Mouse (Mus musculus): ENCODE data around the gene Luc7l.
"Not testable (repeated sequence)": the region's sequence is repeated elsewhere in the genome, so short reads cannot be mapped to it uniquely, and the experiment has no call there.

The Luc7l gene

DNA sequence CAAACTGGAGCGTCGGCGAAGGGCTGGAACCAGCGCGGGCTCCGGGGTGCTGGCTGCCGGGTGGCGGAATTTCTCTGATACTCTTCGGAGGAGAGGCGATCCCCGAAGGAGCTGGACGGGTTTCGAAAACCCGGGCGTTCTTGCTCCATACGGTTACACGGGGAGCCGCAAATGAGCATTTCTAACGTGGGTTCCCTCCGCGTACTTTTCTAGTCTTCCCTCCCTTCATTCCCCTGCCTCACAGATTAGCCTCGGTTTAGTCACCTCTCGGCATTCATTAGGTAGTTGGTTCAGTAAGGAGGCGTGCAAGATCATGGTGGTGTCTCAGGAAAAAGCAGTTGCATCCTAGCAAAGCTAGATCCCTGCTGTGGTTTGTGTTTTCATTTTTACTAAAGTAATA lies 703 bp downstream of the Luc7l start:
- DNase-seq (ENCODE audit: low read depth, low spot score) = no peak

DNA sequence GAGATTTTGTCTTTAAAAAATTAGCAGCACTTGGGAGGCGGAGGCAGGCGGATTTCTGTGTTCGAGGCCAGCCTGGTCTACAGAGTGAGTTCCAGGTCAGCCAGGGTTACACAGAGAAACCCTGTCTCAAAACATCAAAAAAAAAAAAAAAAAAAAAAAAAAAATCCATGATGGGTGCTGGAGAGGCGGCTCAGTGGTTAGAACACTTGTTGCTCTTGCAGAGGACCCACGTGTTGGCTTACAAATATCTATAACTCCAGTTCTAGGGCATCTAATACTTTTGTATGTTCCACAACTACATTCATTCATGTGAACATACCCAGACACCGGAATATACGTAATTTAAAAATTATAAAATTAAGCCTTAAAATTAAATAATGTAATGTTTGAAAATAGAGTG lies 2.6 kb downstream of the Luc7l start:
- DNase-seq (ENCODE audit: low read depth, low spot score) = no peak

DNA sequence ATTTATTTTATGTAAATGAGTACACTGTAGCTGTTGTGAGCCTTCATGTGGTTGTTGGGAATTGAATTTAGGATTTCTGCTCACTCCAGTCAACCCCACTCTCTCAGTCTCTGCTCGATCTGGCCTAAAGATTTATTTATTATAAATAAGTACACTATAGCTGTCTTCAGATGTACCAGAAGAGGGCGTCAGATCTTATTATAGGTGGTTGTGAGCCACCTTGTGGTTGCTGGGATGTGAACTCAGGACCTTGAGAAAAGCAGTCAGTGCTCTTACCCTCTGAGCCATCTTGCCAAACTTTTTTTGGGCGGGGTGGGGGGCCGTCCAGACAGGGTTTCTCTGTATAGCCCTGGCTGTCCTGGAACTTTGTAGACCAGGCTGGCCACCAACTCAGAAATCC lies 9.1 kb downstream of the Luc7l start:
- DNase-seq (ENCODE audit: low read depth, low spot score) = peak; percentile 66

GRCm38 (mm10) chr17:26262384-26262783 lies 9.7 kb downstream of the Luc7l start:
- DNase-seq (ENCODE audit: low read depth, low spot score) = no peak

DNA sequence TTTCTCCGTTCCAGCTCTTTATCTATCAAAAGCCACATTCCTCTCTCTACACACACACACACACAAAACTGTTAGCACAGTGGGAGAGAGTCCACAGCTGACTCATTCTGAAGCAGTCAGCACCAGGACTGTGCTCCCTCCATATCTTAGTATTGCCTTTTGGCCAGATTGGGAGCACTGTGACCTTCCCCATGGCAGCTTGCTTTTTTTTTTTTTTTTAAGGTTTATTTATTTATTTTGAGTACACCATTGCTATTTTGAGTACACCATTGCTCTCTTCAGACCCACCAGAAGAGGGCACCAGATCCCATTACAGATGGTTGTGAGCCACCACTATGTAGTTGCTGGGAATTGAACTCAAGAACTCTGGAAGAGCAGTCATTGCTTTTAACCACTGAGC lies 16.2 kb downstream of the Luc7l start:
- DNase-seq (ENCODE audit: low read depth, low spot score) = peak; percentile 58

GRCm38 (mm10) chr17:26269577-26269976 lies 16.9 kb downstream of the Luc7l start:
- DNase-seq (ENCODE audit: low read depth, low spot score) = not testable (repeated sequence)

DNA sequence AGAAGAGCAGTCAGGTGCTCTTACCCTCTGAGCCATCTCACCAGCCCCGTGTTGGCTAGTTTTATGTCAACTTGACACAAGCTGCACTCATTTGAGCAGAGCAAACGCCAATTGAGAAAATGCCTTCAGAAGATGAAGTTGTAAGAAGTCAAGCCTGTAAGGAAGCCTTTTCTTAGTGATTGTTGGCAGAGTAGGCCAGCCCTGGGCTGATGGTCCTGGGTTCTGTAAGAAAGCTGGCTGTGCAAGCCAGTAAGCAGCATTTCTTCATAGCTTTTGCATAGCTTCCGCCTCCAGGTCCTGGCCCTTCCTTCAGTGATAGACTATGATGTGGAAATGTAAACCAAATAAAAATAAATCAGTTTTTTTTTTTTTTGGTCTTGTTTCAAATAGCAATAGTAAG lies 19.9 kb downstream of the Luc7l start:
- no peak for DNase-seq (ENCODE audit: low read depth, low spot score)

DNA sequence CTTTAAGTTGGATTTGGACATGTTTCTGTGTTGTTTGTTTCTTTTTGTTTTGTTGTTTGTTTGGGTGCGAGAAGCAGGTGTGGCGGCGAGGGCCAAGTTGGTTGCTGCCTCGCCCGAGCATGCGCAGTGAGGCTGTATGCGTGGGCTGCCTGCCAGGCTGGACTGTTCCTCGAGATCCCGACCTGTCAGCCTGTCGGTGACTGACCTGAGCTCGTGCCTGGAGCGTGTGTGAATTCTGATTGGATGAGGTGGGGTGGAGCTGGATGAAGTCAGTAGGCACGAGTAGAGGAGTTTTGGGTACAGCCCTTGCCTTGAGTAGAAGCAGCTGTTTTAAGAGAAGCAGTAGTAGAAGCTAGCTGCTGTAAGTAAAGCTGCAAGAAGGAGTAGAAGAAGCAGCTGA lies 23.2 kb downstream of the Luc7l start:
- peak; percentile 29 for DNase-seq (ENCODE audit: low read depth, low spot score)

- DNase-seq (ENCODE audit: low read depth, low spot score) = peak; percentile 72
These were observed 24.0 kb downstream of the Luc7l start for GRCm38 (mm10) chr17:26276711-26277110.

DNA sequence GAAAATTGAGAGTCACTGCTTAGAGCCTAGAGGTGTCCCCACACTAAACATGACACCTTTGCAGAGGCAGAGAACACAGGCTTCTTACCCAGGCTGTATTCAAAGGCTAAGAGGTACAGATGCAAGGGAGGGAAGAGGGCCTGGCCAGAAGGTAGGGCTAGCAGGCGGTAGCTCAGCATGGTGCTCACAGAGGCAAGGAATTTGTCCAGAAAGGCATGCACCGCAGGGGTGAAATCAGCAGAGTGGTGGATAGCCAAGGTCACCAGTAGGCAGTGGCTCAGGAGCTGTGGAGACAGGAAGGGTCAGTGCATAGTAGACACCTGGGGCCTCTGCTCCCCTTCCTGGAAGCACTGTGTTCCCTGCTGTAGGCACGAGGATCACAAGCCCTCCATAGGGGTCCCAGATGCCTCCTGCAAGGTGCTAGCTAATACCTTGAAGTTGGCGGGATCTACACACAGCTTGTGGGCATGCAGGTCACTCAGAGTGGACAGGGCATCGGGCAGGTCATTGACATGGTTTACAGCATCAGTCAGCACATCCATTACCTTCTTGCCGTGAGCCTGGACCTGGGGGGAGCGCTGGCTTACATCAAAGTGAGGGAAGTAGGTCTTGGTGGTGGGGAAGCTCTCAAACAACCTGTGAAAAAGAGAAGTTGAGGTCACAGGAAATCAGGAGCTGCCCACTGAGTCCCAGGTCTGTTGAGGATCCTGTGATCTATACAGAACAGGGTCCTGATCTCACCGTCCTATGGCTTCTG lies 33.7 kb downstream of the Luc7l start:
- DNase-seq (ENCODE audit: low read depth, low spot score) = peak; percentile 57

DNA sequence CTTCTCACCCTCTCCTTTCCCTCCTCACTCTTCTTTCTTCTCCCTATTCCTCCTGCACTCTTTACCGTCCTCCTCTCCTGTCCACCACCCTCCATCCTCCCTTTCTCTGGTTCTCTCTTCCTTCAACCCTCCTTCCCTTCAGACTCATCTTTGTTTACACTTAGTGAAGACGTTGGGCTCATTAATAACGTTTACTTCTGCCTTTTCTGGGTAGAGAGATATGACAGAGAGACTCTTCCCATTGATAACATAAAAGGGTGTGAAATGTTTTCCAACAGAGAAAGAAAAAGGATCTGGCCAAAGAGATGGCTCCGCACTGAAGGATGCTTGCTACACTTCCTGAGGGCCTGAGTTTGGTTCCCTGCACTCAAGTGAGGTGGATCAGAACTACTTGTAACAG lies 36.8 kb downstream of the Luc7l start:
- DNase-seq (ENCODE audit: low read depth, low spot score) = no peak

DNA sequence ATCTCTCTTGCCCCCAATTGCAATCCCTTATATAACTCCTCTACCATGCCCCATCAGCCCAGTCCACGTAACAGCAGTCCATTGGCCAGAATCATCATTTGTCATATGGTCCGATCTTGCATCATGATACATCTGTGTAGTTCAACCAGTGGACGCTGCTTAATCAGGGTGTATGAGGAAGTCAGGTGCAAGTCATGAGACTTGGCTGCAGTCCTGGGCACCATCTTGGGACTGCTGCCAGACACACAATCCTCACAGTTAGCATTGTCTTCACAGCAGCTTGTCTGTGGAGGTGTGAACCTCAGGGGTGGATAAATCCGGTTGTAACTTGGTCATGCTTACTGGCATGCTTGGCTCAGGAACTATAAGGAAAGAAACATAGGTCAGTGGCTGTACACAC lies 45.6 kb downstream of the Luc7l start:
- not testable (repeated sequence) for DNase-seq (ENCODE audit: low read depth, low spot score)

DNA sequence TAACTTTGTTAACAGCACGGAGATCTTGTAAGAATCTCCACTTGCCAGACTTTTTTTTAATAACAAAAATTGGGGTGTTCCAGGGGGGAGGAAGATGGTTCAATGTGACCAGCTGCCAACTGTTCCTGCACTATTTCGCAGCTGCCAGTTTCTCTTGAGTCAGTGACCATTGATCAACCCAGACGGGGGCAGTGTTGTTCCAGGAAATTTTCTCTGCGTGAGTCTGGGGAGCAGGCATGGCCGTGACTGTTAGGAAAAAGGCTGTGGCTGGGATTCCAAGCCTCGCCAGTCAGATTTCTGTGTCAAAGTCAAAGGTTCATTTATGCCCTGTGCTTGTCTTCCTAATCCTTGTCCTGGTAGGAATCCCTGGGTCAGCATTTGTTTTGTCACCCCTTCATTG lies 61.6 kb downstream of the Luc7l start:
- DNase-seq (ENCODE audit: low read depth, low spot score) = peak; percentile 33

DNA sequence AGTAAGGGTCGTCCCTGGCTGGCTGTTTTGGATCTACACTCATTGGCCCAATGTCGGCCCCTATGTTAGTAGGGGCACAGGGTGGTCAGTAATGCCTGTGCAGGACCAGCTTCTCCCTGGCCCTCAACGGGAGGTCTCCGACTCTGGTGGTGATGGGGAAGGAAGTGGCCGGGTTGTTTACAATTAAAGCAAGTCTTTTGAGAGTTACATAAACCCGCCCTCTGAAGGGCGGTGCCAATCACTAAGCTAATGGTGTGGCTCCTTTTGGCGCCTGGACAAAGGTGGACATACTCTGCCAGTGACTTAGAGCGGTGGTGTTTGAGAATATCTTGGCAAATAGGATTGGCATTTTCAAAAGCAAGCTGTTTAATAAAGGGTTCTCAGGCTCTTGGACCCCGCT lies 62.8 kb downstream of the Luc7l start:
- DNase-seq (ENCODE audit: low read depth, low spot score) = no peak

DNA sequence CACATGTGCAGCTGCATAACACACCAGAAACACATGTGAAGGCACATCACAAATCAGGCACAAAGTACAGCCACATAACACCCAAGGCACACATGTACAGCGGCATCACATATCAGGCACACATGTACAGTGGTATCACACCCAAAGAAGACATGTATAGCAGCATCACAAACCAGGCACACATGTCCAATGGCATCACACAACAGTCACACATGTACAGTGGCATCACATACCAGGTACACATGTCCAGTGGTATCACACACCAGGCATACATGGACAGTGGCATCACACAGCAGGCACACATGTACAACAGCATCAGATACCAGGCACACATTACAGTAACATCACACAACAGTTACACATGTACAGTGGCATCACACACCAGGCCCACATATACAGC lies 65.7 kb downstream of the Luc7l start:
- no peak for DNase-seq (ENCODE audit: low read depth, low spot score)

Data from ZHBTc4 (cell line).